In genomic region chr13:94392282-94392681, GRCm38 (mm10) we compare ENCODE assay signal across 18 mouse cellular contexts.
"Had no signal": no experiment of that assay in that cellular context is flagged by ENCODE, and none has a peak within 500 bp of the region (broad histone marks: within the 10 kb centered on the region; RNA-seq: fewer than 3 reads in every experiment).

No protein-coding gene starts in this region.

- H3K27ac ChIP-seq: midbrain, embryonic 10.5 days; midbrain, embryonic 13.5 days; neural tube, embryonic 13.5 days; neural tube, embryonic 15.5 days had no signal

- H3K4me3 ChIP-seq: midbrain, embryonic 10.5 days; midbrain, embryonic 13.5 days; myocyte; neural tube, embryonic 13.5 days; neural tube, embryonic 15.5 days had no signal

- DNase-seq: lung, adult 18-20 months; lung, embryonic 14.5 days; lung, postnatal 10 days; lung, postnatal 4 days; retina, postnatal 1 day; right cerebral cortex, adult 18-20 months; right cerebral cortex, postnatal 25 days; right cerebral cortex, postnatal 4 days; spleen, adult 18-20 months; thymus, adult 2 months; thymus, postnatal 25 days; thymus, postnatal 4 days had no signal

- H3K4me1 ChIP-seq: midbrain, embryonic 10.5 days; midbrain, embryonic 13.5 days; neural tube, embryonic 13.5 days had no signal

- H3K9ac ChIP-seq: lung, embryonic 14.5 days; midbrain, embryonic 13.5 days; neural tube, embryonic 13.5 days; neural tube, embryonic 15.5 days had no signal

- H3K4me2 ChIP-seq: lung, embryonic 14.5 days; midbrain, embryonic 13.5 days; neural tube, embryonic 13.5 days; neural tube, embryonic 15.5 days had no signal

- H3K9me3 ChIP-seq: midbrain, embryonic 10.5 days; midbrain, embryonic 13.5 days; neural tube, embryonic 13.5 days; neural tube, embryonic 15.5 days had no signal

- ATAC-seq: midbrain, embryonic 13.5 days; midbrain, embryonic 16.5 days had no signal

- H3K27me3 ChIP-seq: midbrain, embryonic 13.5 days; neural tube, embryonic 13.5 days; neural tube, embryonic 15.5 days had no signal
